Mouse (Mus musculus) MEL (cell line): ENCODE data around the gene Hoxb7. TPM values are rescaled to one million over a fixed set of nuclear protein-coding genes. Genes with fewer than 3 reads are reported as not detected.

Experiments used
- DNase-seq: peaks from one replicate; pipeline ENCODE4 v3.0.0; 2011; ENCODE audit warnings: low read depth, low spot score
- H3K27ac ChIP-seq: 2 replicates; pipeline ENCODE4 v1.5.1; 2012; ENCODE audit warnings: low read depth, mild to moderate bottlenecking, control low read depth, low read length, moderate library complexity; ENCODE audit not compliant: control insufficient read depth
- H3K27me3 ChIP-seq, 2 experiments: fragments of 150-350 bp in 1 of 2; sonication (generic) in 1 of 2; 2 replicates each; pipeline ENCODE4 v1.6.1; 2012; ENCODE audit warnings: low read length in 2 of 2, mild to moderate bottlenecking in 2 of 2, improper control_type of control experiment in 1 of 2, moderate library complexity in 1 of 2; ENCODE audit not compliant: insufficient read depth in 2 of 2, control insufficient read depth in 1 of 2
- H3K36me3 ChIP-seq, 2 experiments: 2 replicates each; pipeline ENCODE4 v1.6.1; 2012 to 2014; ENCODE audit warnings: low read length in 2 of 2, improper control_type of control experiment in 1 of 2, inconsistent platforms in 1 of 2, mild to moderate bottlenecking in 1 of 2; ENCODE audit not compliant: insufficient read depth in 2 of 2, control insufficient read depth in 1 of 2
- H3K4me1 ChIP-seq, 2 experiments: fragments of 150-350 bp in 1 of 2; sonication (generic) in 1 of 2; 2 replicates each; pipeline ENCODE4 v1.6.1; 2012; ENCODE audit warnings: low read length in 2 of 2, improper control_type of control experiment in 1 of 2, mild to moderate bottlenecking in 1 of 2; ENCODE audit not compliant: insufficient read depth in 2 of 2, control insufficient read depth in 1 of 2
- H3K4me3 ChIP-seq, 2 experiments: fragments of 150-350 bp in 1 of 2; sonication (generic) in 1 of 2; 2 replicates each; pipeline ENCODE4 v1.5.1; 2012; ENCODE audit warnings: low read depth in 2 of 2, low read length in 2 of 2, mild to moderate bottlenecking in 2 of 2, moderate library complexity in 2 of 2, control low read depth in 1 of 2, improper control_type of control experiment in 1 of 2; ENCODE audit not compliant: control insufficient read depth in 1 of 2, insufficient read depth in 1 of 2
- H3K79me2 ChIP-seq: 2 replicates; pipeline ENCODE4 v1.6.1; 2012; ENCODE audit warnings: mild to moderate bottlenecking, low read length, moderate library complexity; ENCODE audit not compliant: control insufficient read depth, poor library complexity, insufficient read depth
- H3K9ac ChIP-seq: 2 replicates; pipeline ENCODE4 v1.6.1; 2012; ENCODE audit warnings: low read depth, mild to moderate bottlenecking, control low read depth, low read length, moderate library complexity; ENCODE audit not compliant: control insufficient read depth, poor library complexity, severe bottlenecking
- H3K9me3 ChIP-seq: fragments of 150-350 bp; sonication (generic); replicated peaks from 2 replicates; pipeline ENCODE4 v1.6.1; 2012; ENCODE audit warnings: mild to moderate bottlenecking, low read length, improper control_type of control experiment, moderate library complexity; ENCODE audit not compliant: insufficient read depth
- EP300 ChIP-seq, 2 experiments: IDR thresholded peaks; 2 replicates each; pipeline ENCODE4 v1.6.1; 2011; ENCODE audit warnings: improper control_type of control experiment in 2 of 2, low read length in 2 of 2, low read depth in 1 of 2, mild to moderate bottlenecking in 1 of 2
- ETS1 ChIP-seq: IDR thresholded peaks from 2 replicates; pipeline ENCODE4 v1.6.1; 2012; ENCODE audit warnings: low read depth, mild to moderate bottlenecking, inconsistent platforms, low read length, improper control_type of control experiment, moderate library complexity
- GABPA ChIP-seq: IDR thresholded peaks from 2 replicates; pipeline ENCODE4 v1.6.1; 2012; ENCODE audit warnings: low read depth, mild to moderate bottlenecking, inconsistent platforms, low read length, improper control_type of control experiment, moderate library complexity
- HCFC1 ChIP-seq: IDR thresholded peaks from 2 replicates; pipeline ENCODE4 v1.6.1; 2012; ENCODE audit warnings: low read depth, mild to moderate bottlenecking, inconsistent platforms, low read length, improper control_type of control experiment, moderate library complexity
- JUND ChIP-seq: IDR thresholded peaks from 2 replicates; pipeline ENCODE4 v1.6.1; 2011; ENCODE audit warnings: low read depth, mild to moderate bottlenecking, improper control_type of control experiment, low read length
- KAT2A ChIP-seq: conservative IDR thresholded peaks from 2 replicates; pipeline ENCODE4 v1.6.1; 2012; ENCODE audit warnings: low read depth, low read length, improper control_type of control experiment, inconsistent platforms
- MAFK ChIP-seq: IDR thresholded peaks from 2 replicates; pipeline ENCODE4 v1.6.1; 2011; ENCODE audit warnings: low read depth, mild to moderate bottlenecking, low read length, improper control_type of control experiment, borderline replicate concordance
- MXI1 ChIP-seq: IDR thresholded peaks from 2 replicates; pipeline ENCODE4 v1.6.1; 2011; ENCODE audit warnings: mild to moderate bottlenecking, low read depth, low read length, improper control_type of control experiment
- MYB ChIP-seq: IDR thresholded peaks from 2 replicates; pipeline ENCODE4 v1.6.1; 2011; ENCODE audit warnings: mild to moderate bottlenecking, low read depth, low read length, improper control_type of control experiment
- MYC ChIP-seq: IDR thresholded peaks from 2 replicates; pipeline ENCODE4 v1.6.1; 2011; ENCODE audit warnings: low read depth, mild to moderate bottlenecking, low read length, improper control_type of control experiment, moderate library complexity
- NELFE ChIP-seq: IDR thresholded peaks from 2 replicates; pipeline ENCODE4 v1.6.1; 2011; ENCODE audit warnings: low read depth, low read length, improper control_type of control experiment
- NRF1 ChIP-seq: IDR thresholded peaks from 2 replicates; pipeline ENCODE4 v1.6.1; 2014; ENCODE audit warnings: low read depth, mild to moderate bottlenecking, inconsistent platforms, low read length, improper control_type of control experiment, moderate library complexity; ENCODE audit not compliant: poor library complexity, insufficient read depth, severe bottlenecking
- POLR2AphosphoS5 ChIP-seq: IDR thresholded peaks from 2 replicates; pipeline ENCODE4 v1.6.1; 2012; ENCODE audit warnings: low read depth, borderline replicate concordance, mild to moderate bottlenecking, inconsistent platforms, low read length, moderate library complexity, mixed read lengths
- RAD21 ChIP-seq: IDR thresholded peaks from 2 replicates; pipeline ENCODE4 v1.6.1; 2011; ENCODE audit warnings: mild to moderate bottlenecking, low read depth, low read length, improper control_type of control experiment
- SMC3 ChIP-seq: IDR thresholded peaks from 2 replicates; pipeline ENCODE4 v1.6.1; 2011; ENCODE audit warnings: low read depth, low read length, improper control_type of control experiment
- TBP ChIP-seq: IDR thresholded peaks from 2 replicates; pipeline ENCODE4 v1.8.0; 2011; ENCODE audit warnings: low read depth, low read length, improper control_type of control experiment
- USF1 ChIP-seq: IDR thresholded peaks from 2 replicates; pipeline ENCODE4 v1.6.1; 2014; ENCODE audit warnings: low read depth, mild to moderate bottlenecking, inconsistent platforms, low read length, improper control_type of control experiment, moderate library complexity
- USF2 ChIP-seq, 2 experiments: IDR thresholded peaks; 2 replicates each; pipeline ENCODE4 v1.6.1; 2011 to 2012; ENCODE audit warnings: improper control_type of control experiment in 2 of 2, low read length in 2 of 2, borderline replicate concordance in 1 of 2, inconsistent platforms in 1 of 2, low read depth in 1 of 2, mild to moderate bottlenecking in 1 of 2; ENCODE audit not compliant: insufficient read depth in 1 of 2
- ZC3H11A ChIP-seq: IDR thresholded peaks from 2 replicates; pipeline ENCODE4 v1.6.1; 2012; ENCODE audit warnings: low read depth, mild to moderate bottlenecking, inconsistent platforms, low read length, improper control_type of control experiment
- ZKSCAN1 ChIP-seq: IDR thresholded peaks from 2 replicates; pipeline ENCODE4 v1.6.1; 2012; ENCODE audit warnings: low read depth, mild to moderate bottlenecking, inconsistent platforms, low read length, improper control_type of control experiment, moderate library complexity
- polyA plus RNA-seq, 2 experiments: library from polyadenylated mRNA; stranded (reverse) in 1 of 2; unstranded in 1 of 2; fragments of >175 nt in 1 of 2; fragments of >200 nt in 1 of 2; gene quantifications; 2 replicates each; pipeline versions ENCODE4 v1.2.1 to v1.2.4; 2012; ENCODE audit warnings: low replicate concordance in 2 of 2, low read depth in 1 of 2; ENCODE audit not compliant: insufficient read length in 2 of 2, insufficient read depth in 1 of 2, missing spikeins in 1 of 2
- total RNA-seq: library from RNA; depleted of rRNA; stranded (reverse); fragments of 300-350 nt; gene quantifications from 2 replicates; pipeline ENCODE4 v1.2.3, GENCODE M21; 2012

Gene Hoxb7
- total and polyA plus RNA-seq, 3 experiments: not detected

GRCm38 (mm10) chr11:96323154-96323553 is 36.7 kb downstream of the Hoxb7 start, which contains the start of gene Hoxb3:
Hoxb3 (plus strand) TSS chr11:96323326.
- Histone ChIP-seq H3K4me1 (no peaks in the 10 kb centered on the region), H3K27ac (no peak within 1 kb of the TSS), H3K79me2 (no peaks in the 10 kb centered on the region), H3K36me3 (no peaks in the 10 kb centered on the region), H3K4me3 (no peak within 1 kb of the TSS), H3K9me3 (no peaks in the 10 kb centered on the region), H3K9ac (no peak within 1 kb of the TSS), H3K27me3 (peaks cover 5 to 9% of the 10 kb centered on the region in 2 experiments)
- TF ChIP-seq NRF1 (no peak), HCFC1 (no peak), ZC3H11A (no peak), USF1 (no peak), POLR2AphosphoS5 (no peak), KAT2A (no peak), MYB (no peak), JUND (no peak), USF2 (IDR thresholded peaks at IDR 0.05; ENCODE audit: borderline replicate concordance in 1 of 2, insufficient read depth in 1 of 2, low read depth in 1 of 2, low read length in 2 of 2) (no peak), ETS1 (no peak), EP300 (IDR thresholded peaks at IDR 0.05; ENCODE audit: low read depth in 1 of 2, low read length in 2 of 2) (no peak), RAD21 (no peak), MYC (no peak), GABPA (no peak), ZKSCAN1 (no peak), SMC3 (no peak), NELFE (no peak), MXI1 (no peak), TBP (no peak)
- DNase-seq: no peak

DNA sequence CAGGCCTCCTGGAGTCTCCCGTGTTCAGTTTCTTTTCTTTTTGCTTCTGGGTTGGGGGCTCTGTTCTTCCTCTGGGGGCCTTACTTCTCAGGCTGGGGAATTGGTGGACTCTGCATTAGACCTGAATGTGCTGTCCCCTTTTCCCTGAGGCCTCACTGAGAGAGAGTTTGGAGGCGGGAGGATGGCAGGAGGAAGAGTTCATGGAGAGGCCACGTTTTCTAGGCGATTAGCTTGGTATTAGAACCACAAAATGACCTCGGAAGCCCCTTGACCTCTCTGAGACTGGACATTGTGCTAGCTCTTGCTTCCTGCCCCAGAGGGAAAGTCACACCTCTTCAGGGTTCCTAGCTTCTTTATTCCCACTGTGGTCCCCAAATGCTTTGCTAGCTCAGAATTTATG is 37.7 kb downstream of the Hoxb7 start:
- no peak overlapping the region for H3K9ac ChIP-seq
- H3K27me3 ChIP-seq: peaks cover 5 to 9% of the 10 kb centered on the region in 2 experiments
- no peak for TF ChIP-seq MAFK
- no peak for TF ChIP-seq USF2 (IDR thresholded peaks at IDR 0.05; ENCODE audit: borderline replicate concordance in 1 of 2, insufficient read depth in 1 of 2, low read depth in 1 of 2, low read length in 2 of 2)
- TF ChIP-seq RAD21: no peak
- no peak for TF ChIP-seq MYC
- H3K4me3 ChIP-seq: no peak overlapping the region
- H3K79me2 ChIP-seq: no peaks in the 10 kb centered on the region
- no peaks in the 10 kb centered on the region for H3K4me1 ChIP-seq
- no peaks in the 10 kb centered on the region for H3K36me3 ChIP-seq
- no peak overlapping the region for H3K27ac ChIP-seq
- no peaks in the 10 kb centered on the region for H3K9me3 ChIP-seq
- DNase-seq: no peak
